Mouse (Mus musculus) testis, adult 2 months (tissue): ENCODE measurements around the gene Zswim1. TPM values are rescaled to one million over a fixed set of nuclear protein-coding genes. Genes with fewer than 3 reads are reported as not detected.
A peak's percentile ranks its signal among the peaks of the same experiment; 100 is the strongest.

Experiments
- H3K27ac ChIP-seq: fragments of 200-500 bp; 2 replicates; pipeline ENCODE4 v1.5.1; 2012; ENCODE audit warnings: low read depth, low read length; ENCODE audit not compliant: control insufficient read depth, insufficient read depth
- H3K27me3 ChIP-seq: fragments of 200-500 bp; 2 replicates; pipeline ENCODE4 v1.6.1; 2012; ENCODE audit warnings: mild to moderate bottlenecking, low read length, moderate library complexity; ENCODE audit not compliant: control insufficient read depth, insufficient read depth
- H3K36me3 ChIP-seq: fragments of 200-500 bp; 2 replicates; pipeline ENCODE4 v1.6.1; 2012; ENCODE audit warnings: mild to moderate bottlenecking, low read length; ENCODE audit not compliant: control insufficient read depth, insufficient read depth
- H3K4me1 ChIP-seq: fragments of 200-500 bp; 2 replicates; pipeline ENCODE4 v1.6.1; 2012; ENCODE audit warnings: low read length; ENCODE audit not compliant: control insufficient read depth, insufficient read depth
- H3K4me3 ChIP-seq: fragments of 200-500 bp; 2 replicates; pipeline ENCODE4 v1.5.1; 2012; ENCODE audit warnings: low read depth, mild to moderate bottlenecking, low read length, moderate library complexity, mixed read lengths; ENCODE audit not compliant: control insufficient read depth
- CTCF ChIP-seq: fragments of 200-500 bp; IDR thresholded peaks from 2 replicates; pipeline ENCODE4 v1.5.1; 2012; ENCODE audit warnings: low read depth, mild to moderate bottlenecking, inconsistent platforms, low read length, moderate library complexity; ENCODE audit not compliant: control insufficient read depth, insufficient read depth, insufficient replicate concordance
- POLR2A ChIP-seq: fragments of 200-500 bp; IDR thresholded peaks from 2 replicates; pipeline ENCODE4 v1.6.1; 2012; ENCODE audit warnings: low read depth, mild to moderate bottlenecking, inconsistent platforms, low read length, moderate library complexity; ENCODE audit not compliant: control insufficient read depth
- polyA plus RNA-seq: library from polyadenylated mRNA; depleted of rRNA; stranded (reverse); fragments of >200 nt; gene quantifications from 2 replicates; pipeline ENCODE4 v1.2.3, GENCODE M21; 2012

Zswim1 gene
- polyA plus RNA-seq, 1 experiment: 26.0 TPM

GRCm38 (mm10) chr2:164804533-164805331, 17.8 kb upstream of the Zswim1 start, which contains the start of the genes Acot8 and Zswim3:
Gene Acot8, minus strand, starts transcription at chr2:164804882.
Gene Zswim3, plus strand, starts transcription at chr2:164805098.
- H3K4me1 ChIP-seq: peaks cover 17% of the 10 kb centered on the region
- H3K27ac ChIP-seq: peak within 1 kb of the TSS; percentile 95
- peak within 1 kb of the TSS; percentile 99 for H3K4me3 ChIP-seq
- H3K27me3 ChIP-seq: no peaks in the 10 kb centered on the region
- H3K36me3 ChIP-seq: no peaks in the 10 kb centered on the region
- TF ChIP-seq POLR2A (peak; percentile 55), CTCF (no peak)

- H3K36me3 ChIP-seq: no peaks in the 10 kb centered on the region
- TF ChIP-seq POLR2A: no peak
- TF ChIP-seq CTCF: no peak
- H3K4me3 ChIP-seq: peak overlapping the region; percentile 99
- peaks cover 17% of the 10 kb centered on the region for H3K4me1 ChIP-seq
- no peaks in the 10 kb centered on the region for H3K27me3 ChIP-seq
- H3K27ac ChIP-seq: peak overlapping the region; percentile 95
These were observed 17.2 kb upstream of the Zswim1 start for GRCm38 (mm10) chr2:164805332-164805718.

GRCm38 (mm10) chr2:164806614-164807013, 15.9 kb upstream of the Zswim1 start:
- Histone ChIP-seq H3K4me1 (peaks cover 17% of the 10 kb centered on the region), H3K27me3 (no peaks in the 10 kb centered on the region), H3K36me3 (no peaks in the 10 kb centered on the region), H3K4me3 (peak overlapping the region; percentile 30), H3K27ac (no peak overlapping the region)
- no peak for TF ChIP-seq POLR2A
- TF ChIP-seq CTCF: no peak

GRCm38 (mm10) chr2:164813557-164813956, 8.9 kb upstream of the Zswim1 start:
- Histone ChIP-seq H3K4me1 (no peaks in the 10 kb centered on the region), H3K36me3 (peaks cover 1% of the 10 kb centered on the region; the same call in 1 of the 2 replicates), H3K27ac (no peak overlapping the region), H3K4me3 (peak overlapping the region; percentile 65), H3K27me3 (no peaks in the 10 kb centered on the region)
- no peak for TF ChIP-seq POLR2A
- no peak for TF ChIP-seq CTCF

- Histone ChIP-seq H3K27me3 (no peaks in the 10 kb centered on the region), H3K4me3 (no peak overlapping the region), H3K36me3 (peaks cover 1% of the 10 kb centered on the region; the same call in 1 of the 2 replicates), H3K4me1 (no peaks in the 10 kb centered on the region), H3K27ac (no peak overlapping the region)
- no peak for TF ChIP-seq CTCF
- TF ChIP-seq POLR2A: no peak
These were observed 7.1 kb upstream of the Zswim1 start for GRCm38 (mm10) chr2:164815348-164815747.

GRCm38 (mm10) chr2:164815821-164816220, 6.7 kb upstream of the Zswim1 start:
- Histone ChIP-seq H3K4me1 (no peaks in the 10 kb centered on the region), H3K4me3 (no peak overlapping the region), H3K27me3 (no peaks in the 10 kb centered on the region), H3K27ac (no peak overlapping the region), H3K36me3 (peaks cover 1% of the 10 kb centered on the region; the same call in 1 of the 2 replicates)
- TF ChIP-seq POLR2A (no peak), CTCF (no peak)

GRCm38 (mm10) chr2:164817206-164817605, 5.3 kb upstream of the Zswim1 start:
- no peak overlapping the region for H3K27ac ChIP-seq
- no peak overlapping the region for H3K4me3 ChIP-seq
- H3K36me3 ChIP-seq: peaks cover 1% of the 10 kb centered on the region; the same call in 1 of the 2 replicates
- TF ChIP-seq CTCF (no peak), POLR2A (no peak)
- no peaks in the 10 kb centered on the region for H3K4me1 ChIP-seq
- H3K27me3 ChIP-seq: no peaks in the 10 kb centered on the region
